Mouse (Mus musculus): ENCODE measurements around the gene Slc9a8. TPM values are rescaled to one million over a fixed set of nuclear protein-coding genes. Genes with fewer than 3 reads are reported as not detected.

Gene Slc9a8
- polyA plus RNA-seq, 1 experiment: 41.7 TPM

GRCm38 (mm10) chr2:167484932-167485331 is 63.4 kb downstream of the Slc9a8 start:
- TF ChIP-seq CTCF (IDR thresholded peaks at IDR 0.05; ENCODE audit: insufficient read depth, low read length): no peak
- no peak for TF ChIP-seq POLR2A (IDR thresholded peaks at IDR 0.05; ENCODE audit: borderline replicate concordance, extremely low read depth, low read depth, low read length)
- H3K4me1 ChIP-seq (ENCODE audit: control insufficient read depth, insufficient read depth, low read length): peaks cover 11% of the 10 kb centered on the region
- H3K4me3 ChIP-seq (replicated peaks; ENCODE audit: extremely low read depth, low read depth, low read length): no peak overlapping the region
- 93% methylated on average over 11 of the region's 11 CpGs for WGBS
- no peak for DNase-seq

DNA sequence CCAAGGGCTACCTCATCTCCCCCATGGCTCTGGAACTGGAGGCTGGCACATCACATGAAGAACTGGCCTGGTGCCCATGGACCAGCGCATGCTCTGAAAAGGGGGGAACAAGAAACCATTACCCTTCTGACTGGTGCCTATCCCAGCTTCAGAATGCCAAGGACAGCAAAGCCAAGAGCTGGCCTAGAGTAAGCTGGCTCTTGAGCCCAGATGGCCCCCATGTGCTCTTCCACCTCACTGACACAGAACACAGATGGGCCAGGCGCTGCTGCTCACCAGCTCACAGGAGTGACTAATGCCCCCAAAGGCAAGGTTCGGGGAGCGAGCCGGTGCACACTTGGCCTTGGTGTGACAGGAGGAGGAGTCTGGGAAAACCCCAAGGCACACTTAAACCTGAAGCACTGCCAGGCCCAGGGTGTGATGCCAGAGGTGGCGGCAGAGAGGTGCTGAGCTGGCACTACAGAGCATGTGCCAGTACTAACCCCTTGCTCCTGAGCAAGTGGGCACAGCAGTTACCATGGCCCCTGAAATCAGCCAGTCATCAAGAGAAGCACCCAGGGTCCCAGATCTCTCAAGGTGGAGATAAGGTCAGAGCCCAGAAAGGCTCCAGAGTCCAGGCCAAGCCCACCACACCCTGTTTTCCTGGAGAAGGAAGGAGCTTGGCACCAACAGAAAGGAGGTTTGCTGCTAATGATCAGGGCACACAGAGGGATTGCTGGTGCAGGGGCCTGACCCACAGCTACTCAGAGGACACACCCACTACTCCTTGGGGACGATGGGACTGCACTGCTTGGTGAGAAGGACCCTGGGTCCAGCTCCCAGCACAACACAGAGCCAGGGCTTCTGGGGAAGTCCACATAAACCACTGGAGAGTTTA is 64.2 kb downstream of the Slc9a8 start:
- TF ChIP-seq POLR2A (IDR thresholded peaks at IDR 0.05; ENCODE audit: borderline replicate concordance, extremely low read depth, low read depth, low read length): no peak
- no peak for TF ChIP-seq CTCF (IDR thresholded peaks at IDR 0.05; ENCODE audit: insufficient read depth, low read length)
- peak; percentile 56 for DNase-seq
- Histone ChIP-seq H3K4me1 (ENCODE audit: control insufficient read depth, insufficient read depth, low read length) (peaks cover 11% of the 10 kb centered on the region), H3K4me3 (replicated peaks; ENCODE audit: extremely low read depth, low read depth, low read length) (no peak overlapping the region)
- WGBS: 52% methylated on average over 7 of the region's 7 CpGs

- 77% methylated on average over 4 of the region's 4 CpGs for WGBS
- no peak for DNase-seq
- Histone ChIP-seq H3K4me1 (ENCODE audit: control insufficient read depth, insufficient read depth, low read length) (peaks cover 11% of the 10 kb centered on the region), H3K4me3 (replicated peaks; ENCODE audit: extremely low read depth, low read depth, low read length) (no peak overlapping the region)
- TF ChIP-seq CTCF (IDR thresholded peaks at IDR 0.05; ENCODE audit: insufficient read depth, low read length) (no peak), POLR2A (IDR thresholded peaks at IDR 0.05; ENCODE audit: borderline replicate concordance, extremely low read depth, low read depth, low read length) (no peak)
Observed at GRCm38 (mm10) chr2:167486573-167486972, 65.1 kb downstream of the Slc9a8 start.

GRCm38 (mm10) chr2:167487551-167487950 is 66.0 kb downstream of the Slc9a8 start:
- Histone ChIP-seq H3K4me1 (ENCODE audit: control insufficient read depth, insufficient read depth, low read length) (peaks cover 11% of the 10 kb centered on the region), H3K4me3 (replicated peaks; ENCODE audit: extremely low read depth, low read depth, low read length) (no peak overlapping the region)
- TF ChIP-seq CTCF (IDR thresholded peaks at IDR 0.05; ENCODE audit: insufficient read depth, low read length) (no peak), POLR2A (IDR thresholded peaks at IDR 0.05; ENCODE audit: borderline replicate concordance, extremely low read depth, low read depth, low read length) (no peak)
- no peak for DNase-seq
- WGBS: 95% methylated on average over 6 of the region's 6 CpGs

GRCm38 (mm10) chr2:167487994-167488393 is 66.5 kb downstream of the Slc9a8 start:
- no peak for DNase-seq

GRCm38 (mm10) chr2:167490813-167491525 is 69.5 kb downstream of the Slc9a8 start:
- DNase-seq: no peak
- Histone ChIP-seq H3K4me1 (ENCODE audit: control insufficient read depth, insufficient read depth, low read length) (peaks cover 9% of the 10 kb centered on the region), H3K4me3 (replicated peaks; ENCODE audit: extremely low read depth, low read depth, low read length) (no peak overlapping the region)
- WGBS: 70% methylated on average over 4 of the region's 4 CpGs
- TF ChIP-seq POLR2A (IDR thresholded peaks at IDR 0.05; ENCODE audit: borderline replicate concordance, extremely low read depth, low read depth, low read length) (no peak), CTCF (IDR thresholded peaks at IDR 0.05; ENCODE audit: insufficient read depth, low read length) (no peak)

More at GRCm38 (mm10) chr2:167487994-167488393, 66.5 kb downstream of the Slc9a8 start:
- TF ChIP-seq POLR2A (IDR thresholded peaks at IDR 0.05; ENCODE audit: borderline replicate concordance, extremely low read depth, low read depth, low read length) (no peak), CTCF (IDR thresholded peaks at IDR 0.05; ENCODE audit: insufficient read depth, low read length) (no peak)
- H3K4me1 ChIP-seq (ENCODE audit: control insufficient read depth, insufficient read depth, low read length): peaks cover 11% of the 10 kb centered on the region
- WGBS: 76% methylated on average over 6 of the region's 6 CpGs
- no peak overlapping the region for H3K4me3 ChIP-seq (replicated peaks; ENCODE audit: extremely low read depth, low read depth, low read length)

DNA sequence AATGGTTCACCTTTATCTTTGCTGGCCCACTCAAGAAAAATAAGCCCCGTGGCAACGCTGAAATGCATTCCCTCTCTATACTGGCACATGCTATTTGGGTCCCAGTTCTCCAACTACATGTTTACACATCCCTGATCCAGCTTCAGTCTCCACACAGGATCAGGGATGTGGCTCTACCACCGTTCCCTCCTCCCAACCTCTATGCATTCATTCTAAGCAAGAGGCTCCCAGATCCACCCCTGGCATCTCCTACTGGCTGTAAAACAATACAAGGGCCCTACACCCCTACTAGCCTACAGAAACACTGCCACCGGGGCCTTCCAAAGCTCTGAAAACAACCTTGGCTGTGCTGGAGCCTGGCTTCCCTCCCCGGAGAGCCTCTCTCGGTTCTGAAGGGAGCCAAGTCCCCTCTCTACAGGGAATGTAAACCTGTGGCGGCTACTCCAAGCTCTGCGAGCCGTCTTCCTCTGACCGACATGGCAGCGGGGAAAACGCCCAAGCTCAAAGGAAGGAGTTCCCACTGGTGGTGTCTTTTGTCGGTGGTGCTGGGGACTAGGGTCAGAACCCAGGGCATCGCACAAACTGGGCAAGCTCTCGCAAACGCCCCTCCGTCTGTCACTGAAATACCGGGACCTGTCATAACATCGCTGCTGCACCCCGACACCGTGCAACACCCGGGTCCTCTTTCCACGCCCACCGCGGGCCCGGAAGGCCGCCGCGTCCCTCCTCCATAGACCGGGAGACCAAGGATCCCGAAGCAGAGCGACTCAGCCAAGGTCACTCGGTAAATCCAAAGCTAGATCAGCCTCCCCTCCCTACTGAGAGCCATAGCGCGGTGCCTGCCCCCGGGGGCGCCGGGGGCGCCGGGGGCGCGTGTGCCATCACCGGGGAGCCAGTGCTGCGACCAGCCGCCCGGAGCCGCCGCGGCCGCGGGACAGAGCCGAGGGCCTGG is 70.5 kb downstream of the Slc9a8 start, which contains the start of gene Rnf114:
Rnf114 (plus strand) TSS at position 889 of the 952 bp plus-strand sequence.
- 2% methylated on average over 52 of the region's 52 CpGs for WGBS
- no peak for TF ChIP-seq CTCF (IDR thresholded peaks at IDR 0.05; ENCODE audit: insufficient read depth, low read length)
- no peak for TF ChIP-seq POLR2A (IDR thresholded peaks at IDR 0.05; ENCODE audit: borderline replicate concordance, extremely low read depth, low read depth, low read length)
- H3K4me3 ChIP-seq (replicated peaks; ENCODE audit: extremely low read depth, low read depth, low read length): peak within 1 kb of the TSS; percentile 95
- 0 out of 2 replicates have a peak, but pooled peaks cover 2% of the 10 kb centered on the region for H3K4me1 ChIP-seq (ENCODE audit: control insufficient read depth, insufficient read depth, low read length)
- DNase-seq: no peak

- DNase-seq: peak; percentile 98
Observed at GRCm38 (mm10) chr2:167492713-167493636, 71.5 kb downstream of the Slc9a8 start, which contains the start of gene Spata2. Gene Spata2, minus strand, starts transcription at chr2:167492887.

More at GRCm38 (mm10) chr2:167492713-167493636, 71.5 kb downstream of the Slc9a8 start, which contains the start of gene Spata2:
- 1% methylated on average over 63 of the region's 63 CpGs for WGBS
- TF ChIP-seq POLR2A (IDR thresholded peaks at IDR 0.05; ENCODE audit: borderline replicate concordance, extremely low read depth, low read depth, low read length) (peak; percentile 75), CTCF (IDR thresholded peaks at IDR 0.05; ENCODE audit: insufficient read depth, low read length) (no peak)
- H3K4me3 ChIP-seq (replicated peaks; ENCODE audit: extremely low read depth, low read depth, low read length): peak within 1 kb of the TSS; percentile 95
- 0 out of 2 replicates have a peak, but pooled peaks cover 2% of the 10 kb centered on the region for H3K4me1 ChIP-seq (ENCODE audit: control insufficient read depth, insufficient read depth, low read length)

All from lung, adult 2 months (tissue).